19 mouse cellular contexts compared by ENCODE assay signal in genomic region chrX:73384419-73384818, GRCm38 (mm10). TPM values are rescaled to one million over a fixed set of nuclear protein-coding genes. Genes with fewer than 3 reads are reported as not detected.
DNase-seq lines count a peak whose midpoint lies in the region; ATAC-seq and TF ChIP-seq lines count a peak whose summit lies in the region.
"Had no signal": no experiment of that assay in that cellular context is flagged by ENCODE, and none has a peak within 500 bp of the region (broad histone marks: within the 10 kb centered on the region; RNA-seq: fewer than 3 reads in every experiment).

No protein-coding gene starts in this region.

- no peak overlapping the region for H3K9ac ChIP-seq in midbrain, embryonic 13.5 days (replicated peaks)
- H3K9ac ChIP-seq: embryonic facial prominence, embryonic 13.5 days; liver, embryonic 14.5 days; neural tube, embryonic 15.5 days had no signal

- WGBS in midbrain, embryonic 13.5 days: 45% methylated on average over 6 of the region's 6 CpGs

- no peak for TF ChIP-seq CTCF in brain, embryonic 14.5 days (IDR thresholded peaks at IDR 0.05; ENCODE audit: borderline replicate concordance, extremely low read depth, insufficient read depth, insufficient read length)

- peak; percentile 90 for ATAC-seq in midbrain, embryonic 13.5 days
- ATAC-seq: intestine, embryonic 16.5 days had no signal

- peak overlapping the region; percentile 74 for H3K27ac ChIP-seq in midbrain, embryonic 13.5 days
- H3K27ac ChIP-seq: embryonic facial prominence, embryonic 13.5 days; liver, embryonic 14.5 days; neural tube, embryonic 15.5 days had no signal

- no peaks in the 10 kb centered on the region for H3K27me3 ChIP-seq in midbrain, embryonic 13.5 days
- H3K27me3 ChIP-seq: neural tube, embryonic 15.5 days had no signal

- H3K9me3 ChIP-seq in midbrain, embryonic 13.5 days: no peaks in the 10 kb centered on the region
- H3K9me3 ChIP-seq: embryonic facial prominence, embryonic 13.5 days; neural tube, embryonic 15.5 days had no signal

- no peaks in the 10 kb centered on the region for H3K4me1 ChIP-seq in midbrain, embryonic 13.5 days (replicated peaks)
- H3K4me1 ChIP-seq: embryonic facial prominence, embryonic 13.5 days; neural tube, embryonic 15.5 days had no signal

- TF ChIP-seq POLR2A in brain, embryonic 14.5 days (IDR thresholded peaks at IDR 0.05; ENCODE audit: borderline replicate concordance, extremely low read depth, insufficient read depth, insufficient read length, poor library complexity, severe bottlenecking): no peak

- no peaks in the 10 kb centered on the region for H3K36me3 ChIP-seq in midbrain, embryonic 13.5 days
- H3K36me3 ChIP-seq: embryonic facial prominence, embryonic 13.5 days; neural tube, embryonic 15.5 days had no signal

- H3K4me3 ChIP-seq in midbrain, embryonic 13.5 days (replicated peaks): no peak overlapping the region
- H3K4me3 ChIP-seq: embryonic facial prominence, embryonic 13.5 days; neural tube, embryonic 15.5 days had no signal

- no peak overlapping the region for H3K4me2 ChIP-seq in midbrain, embryonic 13.5 days (replicated peaks)
- H3K4me2 ChIP-seq: embryonic facial prominence, embryonic 13.5 days; neural tube, embryonic 15.5 days had no signal

- DNase-seq in adrenal gland, adult 2 months: peak; percentile 38
- DNase-seq in adrenal gland, postnatal 14 days: no peak
- peak; percentile 2 for DNase-seq in layer of hippocampus, adult 9-10 months (ENCODE audit: low spot score)
- no peak for DNase-seq in layer of hippocampus, postnatal 25 days (ENCODE audit: extremely low spot score in 1 of 2, low spot score in 1 of 2)
- DNase-seq in brain, embryonic 14.5 days (ENCODE audit: low read depth): peak; percentile 80
- no peak for DNase-seq in gastrocnemius, postnatal 25 days
- no peak for DNase-seq in liver
- DNase-seq: heart, adult 11 months; heart, postnatal 10 days; kidney, postnatal 36 days; left cerebral cortex, postnatal 4 days; lung, postnatal 14 days; spleen, adult 18-20 months had no signal

RNA-seq across cellular contexts. Expression of gene Gm18336, which starts 14.1 kb away (rescaled TPM):
- total RNA-seq in adrenal gland, adult 2 months (2021): not detected
- polyA plus RNA-seq in adrenal gland, adult 2 months (2012; rRNA removed): 0.03 TPM in 1 of 2 replicates, not detected in the other
- not detected in 2 replicates for total RNA-seq in adrenal gland, postnatal 14 days (2021)
- total RNA-seq in layer of hippocampus, postnatal 25 days (2021): under 1 TPM in 1 of 2 experiments, not detected in 1; 0.16 TPM
- polyA plus RNA-seq in brain, embryonic 14.5 days (2012; rRNA removed): 0.13 and 0.27 TPM in 2 replicates
- not detected in 2 replicates for polyA plus RNA-seq in midbrain, embryonic 13.5 days (2015; fragmentation: Nextera tagmentation; extraction: Ambion mirVana)
- not detected for total RNA-seq in gastrocnemius, postnatal 25 days (2021)
- total RNA-seq: heart, postnatal 10 days; monocyte, adult 5-6 weeks had no signal
- polyA plus RNA-seq: embryonic facial prominence, embryonic 13.5 days; intestine, embryonic 16.5 days; liver, embryonic 14.5 days; neural tube, embryonic 15.5 days had no signal

RNA-seq across cellular contexts. Expression of gene Zfp92, which starts 26.5 kb away (rescaled TPM):
- total RNA-seq in adrenal gland, adult 2 months (2021): under 1 TPM; 0.26 to 0.38 TPM
- polyA plus RNA-seq in adrenal gland, adult 2 months (2012; rRNA removed): 0.10 and 0.11 TPM in 2 replicates
- 0.26 and 0.30 TPM in 2 replicates for total RNA-seq in adrenal gland, postnatal 14 days (2021)
- total RNA-seq in layer of hippocampus, postnatal 25 days (2021): 1 to 10 TPM; 1.6 to 3.1 TPM
- polyA plus RNA-seq in brain, embryonic 14.5 days (2012; rRNA removed): 1.2 and 1.3 TPM in 2 replicates
- polyA plus RNA-seq in midbrain, embryonic 13.5 days (2015; fragmentation: Nextera tagmentation; extraction: Ambion mirVana): 0.63 and 0.80 TPM in 2 replicates
- under 1 TPM in 1 of 2 experiments, not detected in 1; 0.05 TPM for total RNA-seq in gastrocnemius, postnatal 25 days (2021)
- total RNA-seq: heart, postnatal 10 days; monocyte, adult 5-6 weeks had no signal

RNA-seq across cellular contexts. Expression of gene Zfp275, which starts 42.0 kb away (rescaled TPM):
- 10 to 100 TPM; 14.7 to 17.0 TPM for total RNA-seq in adrenal gland, adult 2 months (2021)
- 10.7 and 12.5 TPM in 2 replicates for polyA plus RNA-seq in adrenal gland, adult 2 months (2012; rRNA removed)
- total RNA-seq in adrenal gland, postnatal 14 days (2021): 19.3 and 22.9 TPM in 2 replicates
- total RNA-seq in layer of hippocampus, postnatal 25 days (2021): 10 to 100 TPM; 11.2 to 12.2 TPM
- 25.9 and 26.6 TPM in 2 replicates for polyA plus RNA-seq in brain, embryonic 14.5 days (2012; rRNA removed)
- polyA plus RNA-seq in midbrain, embryonic 13.5 days (2015; fragmentation: Nextera tagmentation; extraction: Ambion mirVana): 11.5 and 12.2 TPM in 2 replicates
- 1 to 10 TPM; 4.4 to 5.9 TPM for total RNA-seq in gastrocnemius, postnatal 25 days (2021)

RNA-seq across cellular contexts. Expression of gene Gm45015, which starts 47.8 kb away (rescaled TPM):
- not detected for total RNA-seq in adrenal gland, adult 2 months (2021)
- polyA plus RNA-seq in adrenal gland, adult 2 months (2012; rRNA removed): not detected in 2 replicates
- not detected in 2 replicates for total RNA-seq in adrenal gland, postnatal 14 days (2021)
- total RNA-seq in layer of hippocampus, postnatal 25 days (2021): not detected
- polyA plus RNA-seq in brain, embryonic 14.5 days (2012; rRNA removed): not detected in 2 replicates
- polyA plus RNA-seq in midbrain, embryonic 13.5 days (2015; fragmentation: Nextera tagmentation; extraction: Ambion mirVana): not detected in 2 replicates
- not detected for total RNA-seq in gastrocnemius, postnatal 25 days (2021)
- total RNA-seq: heart, postnatal 10 days; left cerebral cortex, postnatal 4 days; monocyte, adult 5-6 weeks had no signal
- polyA plus RNA-seq: embryonic facial prominence, embryonic 13.5 days; intestine, embryonic 16.5 days; liver, embryonic 14.5 days; neural tube, embryonic 15.5 days had no signal

RNA-seq across cellular contexts. Expression of gene Trex2, which starts 50.7 kb away (rescaled TPM):
- not detected for total RNA-seq in adrenal gland, adult 2 months (2021)
- 0.13 TPM in 1 of 2 replicates, not detected in the other for polyA plus RNA-seq in adrenal gland, adult 2 months (2012; rRNA removed)
- not detected in 2 replicates for total RNA-seq in adrenal gland, postnatal 14 days (2021)
- not detected for total RNA-seq in layer of hippocampus, postnatal 25 days (2021)
- 0.11 and 0.18 TPM in 2 replicates for polyA plus RNA-seq in brain, embryonic 14.5 days (2012; rRNA removed)
- polyA plus RNA-seq in midbrain, embryonic 13.5 days (2015; fragmentation: Nextera tagmentation; extraction: Ambion mirVana): not detected in 2 replicates
- total RNA-seq in gastrocnemius, postnatal 25 days (2021): not detected
- total RNA-seq: heart, postnatal 10 days; left cerebral cortex, postnatal 4 days; monocyte, adult 5-6 weeks had no signal
- polyA plus RNA-seq: intestine, embryonic 16.5 days; liver, embryonic 14.5 days; neural tube, embryonic 15.5 days had no signal

Comparison
In these comparisons a context has a peak if more than half of its experiments do, and no peak if none do; other contexts are left out.
1. DNase-seq: peak in adrenal gland, adult 2 months (single experiment), layer of hippocampus, adult 9-10 months (single experiment) and brain, embryonic 14.5 days (single experiment); none in adrenal gland, postnatal 14 days (single experiment), layer of hippocampus, postnatal 25 days (0 of 2), gastrocnemius, postnatal 25 days (single experiment) and liver (single experiment).